Mouse (Mus musculus) adrenal gland, postnatal 4 days (tissue): ENCODE measurements around the gene Crxos. TPM values are rescaled to one million over a fixed set of nuclear protein-coding genes. Genes with fewer than 3 reads are reported as not detected.

ENCODE experiments used
- total RNA-seq, 2 experiments: library from RNA; stranded (reverse); gene quantifications; 2 replicates each; pipeline ENCODE4 v1.2.3; 2021

Gene Crxos
- total RNA-seq, 2 experiments from 2014 or later: 0.54 to 0.81 TPM

Other genes starting within 250 kb of the Crxos start
- not detected for gene Obox3, start 242.7 kb upstream of the Crxos start, total RNA-seq
- not detected for gene Obox5, start 132.5 kb upstream of the Crxos start, total RNA-seq
- not detected for gene Obox6, start 42.9 kb upstream of the Crxos start, total RNA-seq
- not detected for gene Crx, start 2.6 kb upstream of the Crxos start, total RNA-seq
- gene Selenow, start 39.8 kb downstream of the Crxos start, total RNA-seq: 100 to 1,000 TPM; 186 to 204 TPM
- gene Nop53, start 63.5 kb downstream of the Crxos start, total RNA-seq: 100 to 1,000 TPM; 238 to 243 TPM
- 10 to 100 TPM; 71.9 to 77.5 TPM for gene Ehd2, start 85.0 kb downstream of the Crxos start, total RNA-seq
- gene Bicra, start 165.3 kb downstream of the Crxos start, total RNA-seq: 10 to 100 TPM; 14.4 to 14.6 TPM
- gene Zfp541, start 179.2 kb downstream of the Crxos start, total RNA-seq: under 1 TPM; 0.22 to 0.23 TPM
- 100 to 1,000 TPM; 130 to 136 TPM for gene Napa, start 215.8 kb downstream of the Crxos start, total RNA-seq
- gene Kptn, start 237.3 kb downstream of the Crxos start, total RNA-seq: 10 to 100 TPM; 29.1 to 29.3 TPM
- gene Slc8a2, start 247.2 kb downstream of the Crxos start, total RNA-seq: 1 to 10 TPM; 6.5 to 7.6 TPM